Mouse (Mus musculus) hindlimb bud, embryonic 11.5 days (tissue): ENCODE results near the gene Pkn1.

Experiments used
- DNase-seq: peaks from one replicate; pipeline ENCODE4 v3.0.0-alpha.2; 2012; ENCODE audit warnings: low read depth, low spot score; ENCODE audit errors: extremely low spot score

The Pkn1 gene

DNA sequence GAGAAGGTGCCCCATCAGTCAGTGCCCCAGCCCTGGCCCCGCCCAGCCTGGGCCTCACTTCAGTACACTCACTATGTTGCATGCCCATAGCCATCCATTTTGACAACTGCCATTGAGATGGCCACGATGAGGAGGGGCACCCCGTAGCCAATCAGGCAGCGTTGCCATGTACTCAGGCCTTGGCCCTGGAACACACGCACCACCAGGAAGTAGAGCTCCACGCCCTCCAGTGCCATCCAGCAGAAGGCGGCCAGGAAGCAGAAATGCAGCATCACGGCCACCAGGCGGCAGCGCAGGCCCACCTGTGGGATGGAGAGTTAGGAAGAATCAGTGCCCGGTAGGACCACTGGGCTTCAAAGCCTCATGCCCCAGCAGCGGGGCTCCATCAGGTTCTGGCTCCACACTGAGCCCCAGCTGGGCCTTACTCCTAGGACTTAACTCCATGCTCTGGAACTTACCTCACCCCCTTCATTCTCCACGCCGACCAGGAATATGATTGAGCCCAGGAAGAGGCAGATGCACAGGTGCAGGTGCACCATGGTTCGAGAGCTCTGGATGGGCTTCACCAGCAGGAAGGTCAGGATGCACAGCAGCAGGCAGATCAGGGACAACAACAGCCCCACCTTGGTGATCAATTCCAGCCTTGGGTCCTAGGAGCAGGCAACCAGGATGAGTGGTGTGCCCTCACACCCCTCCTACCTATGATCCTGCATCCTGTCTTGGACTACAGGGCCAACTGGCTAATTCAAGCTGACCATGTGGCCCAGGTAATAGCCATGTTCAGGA lies 25.9 kb upstream of the Pkn1 start:
- no peak for DNase-seq

DNA sequence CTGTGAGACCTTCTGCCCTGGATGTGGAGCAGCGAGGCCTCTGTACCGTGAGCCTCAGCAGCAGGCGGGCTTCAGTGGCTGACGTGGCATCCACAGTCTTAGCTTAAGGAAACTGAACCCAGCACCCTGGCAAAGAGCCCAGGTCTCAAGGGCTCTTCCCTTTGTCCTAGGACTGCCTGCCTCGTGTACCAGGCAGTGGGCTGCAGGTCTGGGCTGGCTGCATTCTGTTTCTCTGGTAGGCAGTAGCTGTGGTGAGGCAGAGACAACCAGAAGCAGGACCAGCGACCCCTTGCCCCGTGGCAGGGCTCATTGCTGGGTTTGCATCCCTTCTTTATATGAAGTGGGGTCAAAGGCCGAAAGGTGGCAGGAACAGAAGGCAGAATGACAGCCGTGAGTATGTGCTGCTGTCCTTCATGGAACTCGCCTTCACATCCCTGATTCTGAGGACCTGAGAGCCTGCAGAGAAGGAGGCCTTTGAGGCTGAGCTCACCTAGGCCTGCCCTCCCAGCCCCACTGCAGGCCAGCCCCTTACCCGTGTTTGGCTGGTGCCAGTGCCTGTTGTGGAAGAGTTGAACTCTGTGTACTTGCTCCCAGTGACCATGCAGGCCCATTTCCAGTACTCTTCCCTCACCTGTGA lies 24.6 kb upstream of the Pkn1 start:
- DNase-seq, result no peak

DNA sequence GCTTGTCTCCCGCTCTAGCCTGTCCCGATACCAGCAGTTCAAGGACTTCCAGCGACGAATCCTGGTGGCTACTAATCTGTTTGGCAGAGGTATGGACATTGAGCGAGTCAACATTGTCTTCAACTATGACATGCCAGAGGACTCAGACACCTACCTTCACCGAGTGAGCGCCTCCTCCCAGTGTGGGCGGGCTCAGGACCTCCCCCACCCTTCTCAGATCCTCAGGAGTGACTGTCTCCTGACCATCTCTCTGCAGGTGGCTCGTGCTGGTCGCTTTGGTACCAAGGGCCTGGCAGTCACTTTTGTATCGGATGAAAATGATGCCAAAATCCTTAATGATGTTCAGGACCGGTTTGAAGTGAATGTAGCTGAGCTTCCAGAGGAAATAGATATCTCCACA lies 23.7 kb upstream of the Pkn1 start:
- no peak for DNase-seq

GRCm38 (mm10) chr8:83721405-83722025 lies 22.5 kb upstream of the Pkn1 start:
- no peak for DNase-seq

- DNase-seq, result no peak
These were observed 20.7 kb upstream of the Pkn1 start for GRCm38 (mm10) chr8:83719693-83720092.

DNA sequence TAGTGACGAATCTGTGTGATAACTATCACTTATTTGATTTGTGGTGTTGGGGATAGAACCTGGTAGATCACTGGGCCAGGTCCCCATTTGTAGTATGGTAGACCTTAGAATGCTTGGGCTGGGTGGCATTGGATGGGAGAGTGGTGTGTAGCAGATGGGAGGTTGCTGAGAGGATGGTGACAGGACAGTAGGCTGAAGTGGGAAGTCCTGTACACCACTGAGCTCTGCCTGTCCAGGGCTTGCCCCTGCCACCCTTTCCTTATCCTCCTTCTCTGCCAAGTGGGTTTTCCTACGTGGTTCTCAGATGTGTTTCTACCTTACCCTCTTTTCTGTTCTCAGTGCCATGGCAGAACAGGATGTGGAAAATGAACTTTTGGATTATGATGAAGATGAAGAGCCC lies 20.1 kb upstream of the Pkn1 start:
- no peak for DNase-seq

- DNase-seq, result no peak
These were observed 17.6 kb upstream of the Pkn1 start for GRCm38 (mm10) chr8:83716563-83716962.

DNA sequence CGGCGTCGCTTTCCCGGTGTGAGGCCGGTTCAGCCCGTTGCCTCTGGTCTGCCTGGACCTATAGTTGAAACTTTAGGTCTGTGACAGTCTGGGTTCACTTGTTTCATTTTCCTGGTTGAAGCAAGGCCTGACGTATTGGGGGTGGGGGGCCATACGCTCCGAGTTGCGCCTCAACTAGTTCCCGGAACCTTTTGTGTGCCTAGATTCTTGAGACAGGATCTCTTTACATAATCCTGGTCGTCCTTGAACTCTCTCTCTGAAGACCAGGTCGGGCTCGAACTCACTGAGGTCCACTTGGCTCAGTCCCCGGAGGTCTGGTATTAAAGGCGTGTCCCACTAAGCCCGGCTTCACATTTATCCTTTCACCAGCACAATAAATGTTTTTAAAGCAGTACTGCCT lies 16.8 kb upstream of the Pkn1 start:
- no peak for DNase-seq

GRCm38 (mm10) chr8:83715031-83715690 lies 16.2 kb upstream of the Pkn1 start, which contains the start of gene Ddx39:
Gene Ddx39, plus strand, starts transcription at chr8:83715177.
- DNase-seq, result peak; percentile 97

DNA sequence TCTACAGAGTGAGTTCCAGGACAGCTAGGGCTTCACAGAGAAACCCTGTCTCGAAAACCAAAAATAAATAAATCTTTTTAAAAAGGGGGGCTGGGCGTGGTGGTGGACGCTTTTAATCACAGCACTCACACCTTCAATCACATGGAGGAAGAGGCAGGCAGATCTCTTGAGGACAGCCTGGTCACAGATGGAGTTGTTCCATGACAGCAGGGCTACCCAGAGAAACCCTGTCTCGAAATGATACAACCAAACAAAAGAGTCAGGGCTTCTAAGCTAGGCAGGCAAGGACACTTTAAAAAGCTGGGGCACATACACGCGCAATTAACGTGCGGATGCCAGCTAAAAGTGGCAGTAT lies 15.7 kb upstream of the Pkn1 start:
- DNase-seq, result no peak

DNA sequence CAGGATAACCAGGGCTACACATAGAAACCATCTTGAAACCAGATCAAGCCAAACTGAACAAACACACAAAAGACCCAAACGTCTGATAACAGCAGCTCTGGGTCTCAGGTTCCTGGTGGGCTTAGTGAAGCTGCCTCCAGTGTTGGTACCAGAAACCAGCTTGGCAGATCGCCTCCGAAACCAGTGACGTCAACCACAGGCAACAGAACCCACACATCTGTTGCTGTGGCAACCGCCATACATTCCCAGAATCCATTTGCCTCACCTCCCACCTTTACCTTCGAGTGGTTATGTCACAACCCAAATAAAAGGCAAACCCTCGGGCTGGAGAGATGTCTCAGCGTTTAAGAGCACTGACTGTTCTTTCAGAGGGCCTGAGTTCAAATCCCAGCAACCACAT lies 8.6 kb upstream of the Pkn1 start:
- DNase-seq, result no peak

- no peak for DNase-seq
These were observed 7.4 kb upstream of the Pkn1 start for GRCm38 (mm10) chr8:83706411-83706810.

- no peak for DNase-seq
These were observed 4.4 kb upstream of the Pkn1 start for GRCm38 (mm10) chr8:83703426-83703825.

DNA sequence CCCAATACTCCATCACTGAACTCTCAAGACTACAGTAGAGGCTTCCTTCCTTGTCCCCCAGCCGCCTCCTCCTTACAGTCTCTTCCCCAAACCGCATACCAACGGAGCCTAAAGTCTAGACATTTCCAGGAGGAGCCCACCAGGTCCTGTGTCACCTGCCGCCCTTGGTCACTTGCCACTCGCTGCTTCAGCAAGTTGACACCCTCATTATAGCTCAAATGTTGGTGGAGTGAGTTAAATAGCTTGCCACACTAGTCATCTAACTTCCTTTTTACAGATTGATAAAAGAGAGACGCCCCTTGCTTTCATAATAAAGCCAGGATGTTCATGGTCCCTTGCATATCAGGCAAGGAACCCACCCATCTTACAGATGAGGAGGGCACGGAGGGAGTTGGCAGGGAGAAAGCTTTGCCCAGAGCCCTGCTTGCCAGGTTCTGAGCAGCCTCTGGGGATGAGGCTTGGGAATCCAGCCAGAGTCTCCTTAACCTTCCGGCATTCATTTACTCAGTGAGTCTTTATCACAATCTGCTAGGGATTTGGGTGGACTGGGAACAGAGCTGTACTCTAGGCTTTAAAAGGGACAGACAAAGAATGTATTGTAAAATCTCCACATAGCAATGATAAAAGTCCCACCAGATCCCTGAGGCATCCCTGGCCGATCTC lies 1.6 kb upstream of the Pkn1 start:
- DNase-seq, result no peak

DNA sequence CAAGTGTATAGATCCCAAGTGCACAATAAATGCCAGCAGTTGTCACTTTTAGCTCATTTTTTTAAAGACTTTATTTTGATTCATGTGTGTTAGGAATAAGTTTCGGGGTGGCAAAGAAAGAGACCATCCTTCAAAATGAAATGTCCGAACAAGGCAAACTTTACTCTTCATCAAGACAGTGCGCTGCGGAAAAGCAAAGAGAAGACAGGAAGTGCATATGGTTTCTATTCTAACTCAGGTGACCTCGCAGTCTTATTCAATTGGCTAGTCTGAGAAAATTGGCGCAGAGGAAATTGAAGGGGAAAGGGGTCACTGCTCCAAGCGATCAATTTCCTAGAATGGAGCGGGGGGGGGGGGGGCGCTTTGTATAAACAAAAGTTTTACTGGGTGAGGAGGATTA lies 587 bp upstream of the Pkn1 start:
- no peak for DNase-seq

DNA sequence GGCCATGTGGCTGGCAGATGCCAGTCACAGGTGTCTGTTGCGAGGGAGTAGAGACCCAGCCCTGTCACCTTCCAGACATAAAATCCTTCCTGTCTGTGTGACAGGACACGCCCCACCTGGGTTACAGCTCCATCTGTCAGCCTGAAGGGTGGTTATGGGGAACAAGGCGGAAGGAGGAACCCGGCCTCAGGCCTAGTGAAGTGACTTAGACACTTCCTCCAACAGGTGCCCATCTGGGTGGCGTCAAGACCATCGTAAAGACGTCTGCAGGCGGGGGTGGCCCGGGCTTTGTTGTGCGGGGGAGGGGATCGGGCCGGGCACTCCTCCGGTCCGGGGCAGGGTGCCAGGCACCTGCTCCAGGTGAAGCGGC lies 703 bp downstream of the Pkn1 start:
- no peak for DNase-seq

DNA sequence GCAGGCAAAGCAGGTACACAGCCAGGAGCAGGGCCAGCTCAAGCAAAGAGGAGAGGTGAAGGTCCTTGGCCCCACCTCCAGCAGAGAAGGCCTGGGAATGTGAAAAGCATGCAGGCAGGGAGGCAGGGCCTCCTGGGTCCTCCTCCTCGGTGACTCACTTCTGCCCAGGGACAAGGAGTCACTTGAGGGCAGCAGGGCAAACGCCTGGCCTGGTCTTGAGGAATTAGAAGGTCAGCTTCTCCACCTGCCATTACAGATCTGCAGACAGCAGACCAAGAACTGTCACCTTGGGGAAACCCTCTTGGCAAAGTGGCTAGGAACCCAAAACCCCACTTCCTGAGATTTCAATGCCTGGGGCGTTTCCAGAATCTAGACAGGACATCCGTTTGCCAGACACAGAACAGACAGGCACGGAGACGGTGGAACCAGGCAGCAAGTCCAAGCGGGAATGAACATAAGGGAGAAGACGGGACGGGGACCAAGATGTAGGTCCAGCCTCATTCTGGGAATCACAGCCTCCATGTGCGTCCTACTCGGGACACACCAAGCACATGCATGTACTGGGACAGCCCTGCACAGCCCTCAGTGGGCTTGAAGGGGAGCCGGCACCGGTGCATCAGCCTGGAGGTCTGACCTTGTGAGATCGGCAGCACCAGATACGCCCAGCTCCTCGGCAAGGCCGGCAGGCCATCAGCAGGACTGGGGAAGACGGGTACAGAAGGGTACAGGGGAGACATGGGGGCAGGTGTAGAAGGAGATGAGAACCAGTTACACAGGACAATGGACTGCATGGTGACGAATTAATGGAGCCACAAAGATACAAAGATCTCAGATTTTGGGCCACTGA lies 1.4 kb downstream of the Pkn1 start:
- DNase-seq, result no peak

DNA sequence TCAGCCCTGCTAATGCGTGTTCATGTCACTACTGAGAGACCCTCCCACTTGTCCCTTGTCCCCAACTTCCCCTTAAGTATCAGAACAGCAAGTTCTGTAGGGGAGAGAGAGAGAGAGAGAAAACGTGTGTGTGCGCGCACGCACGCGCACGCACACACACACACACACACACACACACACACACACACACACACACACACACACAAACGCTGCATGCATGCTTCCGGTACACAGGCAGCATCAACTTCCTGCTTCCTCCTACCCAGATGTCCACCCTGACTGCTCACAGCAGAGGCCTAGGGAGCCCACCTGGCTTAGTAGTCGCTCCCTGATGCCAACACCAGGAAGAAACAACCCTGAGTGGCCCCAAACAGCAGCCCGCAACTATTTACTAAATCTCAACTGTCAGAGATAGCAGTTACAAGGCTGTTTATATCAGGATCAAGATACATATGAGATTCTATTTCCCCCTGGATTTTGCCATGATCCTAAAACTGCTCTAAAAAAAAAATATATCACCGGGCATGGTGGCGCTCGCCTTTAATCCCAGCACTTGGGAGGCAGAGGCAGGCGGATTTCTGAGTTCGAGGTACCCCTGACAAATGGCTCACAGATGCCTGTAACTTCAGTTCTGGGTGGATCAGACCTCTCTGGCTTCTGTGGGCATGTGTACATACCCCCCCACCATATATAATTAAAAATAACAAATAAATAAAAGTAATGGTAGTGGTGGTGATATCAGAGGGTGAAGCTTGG lies 3.5 kb downstream of the Pkn1 start:
- DNase-seq, result no peak

GRCm38 (mm10) chr8:83694369-83695160 lies 4.4 kb downstream of the Pkn1 start:
- DNase-seq, result no peak
